Mouse (Mus musculus): ENCODE measurements around the gene Hspa12b.

GRCm38 (mm10) chr2:131105989-131106388, 21.1 kb upstream of the Hspa12b start:
- no peak for TF ChIP-seq CTCF (IDR thresholded peaks at IDR 0.05; ENCODE audit: borderline replicate concordance, insufficient read depth, low read depth, low read length)
- TF ChIP-seq POLR2A (IDR thresholded peaks at IDR 0.05; ENCODE audit: borderline replicate concordance, insufficient read depth, low read length): no peak

Data from cerebellum, adult 2 months (tissue).